Mouse (Mus musculus) macrophage (primary cell): ENCODE measurements around the gene Pld1. TPM values are rescaled to one million over a fixed set of nuclear protein-coding genes. Genes with fewer than 3 reads are reported as not detected.

Source experiments
- H3K27ac ChIP-seq: fragments of 350-480 bp; formaldehyde crosslinking; 2 replicates; pipeline ENCODE4 v1.9.0; 2021
- H3K36me3 ChIP-seq: fragments of 350-480 bp; formaldehyde crosslinking; 2 replicates; pipeline ENCODE4 v1.9.0; 2021; ENCODE audit errors: inconsistent target
- H3K4me3 ChIP-seq: fragments of 350-480 bp; formaldehyde crosslinking; 2 replicates; pipeline ENCODE4 v1.9.0; 2021; ENCODE audit errors: inconsistent target
- H3K79me2 ChIP-seq: fragments of 350-480 bp; formaldehyde crosslinking; 2 replicates; pipeline ENCODE4 v1.9.0; 2021; ENCODE audit errors: inconsistent target
- WGBS: methylation state at CpG from one replicate; pipeline ENCODE4 v1.1.7; 2026; ENCODE audit warnings: inconsistent platforms; ENCODE audit not compliant: missing documents; 5-methylcytosine and 5-hydroxymethylcytosine counted together
- polyA plus RNA-seq: library from polyadenylated mRNA; stranded (reverse); fragments of 250-400 nt; gene quantifications from 3 replicates; pipeline ENCODE4 v1.2.4, GENCODE M21; 2018; ENCODE audit warnings: inconsistent platforms

The Pld1 gene
- polyA plus RNA-seq, 1 experiment from 2014 or later: 7.6 TPM

GRCm38 (mm10) chr3:28083218-28083617 is 144.7 kb downstream of the Pld1 start:
- WGBS: 97% methylated on average over 3 of the region's 3 CpGs
- Histone ChIP-seq H3K36me3 (peaks cover 3% of the 10 kb centered on the region; the same call in 1 of the 2 replicates), H3K4me3 (no peak overlapping the region), H3K79me2 (no peaks in the 10 kb centered on the region), H3K27ac (no peak overlapping the region)

- WGBS: 95% methylated on average over 2 of the region's 2 CpGs
- no peaks in the 10 kb centered on the region for H3K79me2 ChIP-seq
Observed at GRCm38 (mm10) chr3:28084281-28084680, 145.8 kb downstream of the Pld1 start.

GRCm38 (mm10) chr3:28091296-28091695 is 152.8 kb downstream of the Pld1 start:
- no peak overlapping the region for H3K27ac ChIP-seq
- no peaks in the 10 kb centered on the region for H3K79me2 ChIP-seq
- 78% methylated on average over 1 of the region's 1 CpGs for WGBS
- H3K4me3 ChIP-seq: no peak overlapping the region
- H3K36me3 ChIP-seq: peaks cover 19% of the 10 kb centered on the region

More at GRCm38 (mm10) chr3:28084281-28084680, 145.8 kb downstream of the Pld1 start:
- Histone ChIP-seq H3K36me3 (peaks cover 6% of the 10 kb centered on the region; the same call in 1 of the 2 replicates), H3K4me3 (no peak overlapping the region), H3K27ac (no peak overlapping the region)

GRCm38 (mm10) chr3:28091741-28092140 is 153.2 kb downstream of the Pld1 start:
- WGBS: 89% methylated on average over 2 of the region's 2 CpGs
- Histone ChIP-seq H3K79me2 (no peaks in the 10 kb centered on the region), H3K4me3 (no peak overlapping the region), H3K36me3 (peaks cover 19% of the 10 kb centered on the region), H3K27ac (no peak overlapping the region)

GRCm38 (mm10) chr3:28093684-28094302 is 155.3 kb downstream of the Pld1 start:
- no peak overlapping the region for H3K27ac ChIP-seq
- H3K4me3 ChIP-seq: no peak overlapping the region
- 94% methylated on average over 9 of the region's 9 CpGs for WGBS
- peaks cover 18% of the 10 kb centered on the region for H3K36me3 ChIP-seq
- H3K79me2 ChIP-seq: no peaks in the 10 kb centered on the region

GRCm38 (mm10) chr3:28095451-28095850 is 157.0 kb downstream of the Pld1 start:
- WGBS: 98% methylated on average over 9 of the region's 9 CpGs
- no peak overlapping the region for H3K27ac ChIP-seq
- peaks cover 9% of the 10 kb centered on the region; the same call in 1 of the 2 replicates for H3K36me3 ChIP-seq
- H3K79me2 ChIP-seq: no peaks in the 10 kb centered on the region
- H3K4me3 ChIP-seq: no peak overlapping the region

GRCm38 (mm10) chr3:28099175-28099574 is 160.7 kb downstream of the Pld1 start:
- 19% methylated on average over 6 of the region's 9 CpGs for WGBS
- peaks cover 9% of the 10 kb centered on the region; the same call in 1 of the 2 replicates for H3K36me3 ChIP-seq
- no peak overlapping the region for H3K4me3 ChIP-seq
- H3K27ac ChIP-seq: no peak overlapping the region
- no peaks in the 10 kb centered on the region for H3K79me2 ChIP-seq

- H3K27ac ChIP-seq: no peak overlapping the region
- H3K36me3 ChIP-seq: no peaks in the 10 kb centered on the region; the same call in 1 of the 2 replicates
- WGBS: 93% methylated on average over 1 of the region's 1 CpGs
- no peaks in the 10 kb centered on the region for H3K79me2 ChIP-seq
- no peak overlapping the region for H3K4me3 ChIP-seq
Observed at GRCm38 (mm10) chr3:28104992-28105391, 166.5 kb downstream of the Pld1 start.

- no peaks in the 10 kb centered on the region for H3K79me2 ChIP-seq
- no peaks in the 10 kb centered on the region; the same call in 1 of the 2 replicates for H3K36me3 ChIP-seq
- 45% methylated on average over 6 of the region's 6 CpGs for WGBS
- H3K27ac ChIP-seq: no peak overlapping the region
- H3K4me3 ChIP-seq: no peak overlapping the region
Observed at GRCm38 (mm10) chr3:28107446-28108004, 169.0 kb downstream of the Pld1 start.

GRCm38 (mm10) chr3:28111516-28111915 is 173.0 kb downstream of the Pld1 start:
- H3K36me3 ChIP-seq: no peaks in the 10 kb centered on the region
- WGBS: 91% methylated on average over 5 of the region's 5 CpGs
- H3K4me3 ChIP-seq: no peak overlapping the region
- no peaks in the 10 kb centered on the region for H3K79me2 ChIP-seq
- H3K27ac ChIP-seq: no peak overlapping the region

- no peaks in the 10 kb centered on the region for H3K36me3 ChIP-seq
- H3K79me2 ChIP-seq: no peaks in the 10 kb centered on the region
- 100% methylated on average over 2 of the region's 2 CpGs for WGBS
- no peak overlapping the region for H3K4me3 ChIP-seq
- no peak overlapping the region for H3K27ac ChIP-seq
Observed at GRCm38 (mm10) chr3:28113881-28114280, 175.4 kb downstream of the Pld1 start.

GRCm38 (mm10) chr3:28141716-28142115 is 203.2 kb downstream of the Pld1 start:
- no peak overlapping the region for H3K27ac ChIP-seq
- no peak overlapping the region for H3K4me3 ChIP-seq
- 87% methylated on average over 5 of the region's 5 CpGs for WGBS
- H3K79me2 ChIP-seq: no peaks in the 10 kb centered on the region
- H3K36me3 ChIP-seq: no peaks in the 10 kb centered on the region

- H3K79me2 ChIP-seq: no peaks in the 10 kb centered on the region
- 82% methylated on average over 2 of the region's 2 CpGs for WGBS
- no peak overlapping the region for H3K4me3 ChIP-seq
- no peak overlapping the region for H3K27ac ChIP-seq
- H3K36me3 ChIP-seq: no peaks in the 10 kb centered on the region
Observed at GRCm38 (mm10) chr3:28142121-28142520, 203.6 kb downstream of the Pld1 start.

- Histone ChIP-seq H3K79me2 (no peaks in the 10 kb centered on the region), H3K36me3 (no peaks in the 10 kb centered on the region), H3K27ac (no peak overlapping the region), H3K4me3 (no peak overlapping the region)
Observed at GRCm38 (mm10) chr3:28144676-28145075, 206.2 kb downstream of the Pld1 start.

GRCm38 (mm10) chr3:28145461-28145860 is 207.0 kb downstream of the Pld1 start:
- Histone ChIP-seq H3K4me3 (no peak overlapping the region), H3K79me2 (no peaks in the 10 kb centered on the region), H3K27ac (no peak overlapping the region), H3K36me3 (no peaks in the 10 kb centered on the region)
- WGBS: 100% methylated on average over 3 of the region's 3 CpGs
